Mouse (Mus musculus) forebrain, embryonic 10.5 days (tissue): Measurements from ENCODE around the gene Hlcs. TPM values are rescaled to one million over a fixed set of nuclear protein-coding genes. Genes with fewer than 3 reads are reported as not detected.
A peak's percentile ranks its signal among the peaks of the same experiment; 100 is the strongest.

Source experiments
- DNase-seq: peaks from one replicate; pipeline ENCODE4 v3.0.0-alpha.2; 2017; ENCODE audit warnings: low spot score; ENCODE audit errors: extremely low spot score
- H3K27ac ChIP-seq: fragments of 300-500 bp; sonication (generic); 2 replicates; pipeline ENCODE4 v1.5.1; 2016; ENCODE audit warnings: mild to moderate bottlenecking
- H3K27me3 ChIP-seq: fragments of 300-500 bp; sonication (generic); 2 replicates; pipeline ENCODE4 v1.6.1; 2016; ENCODE audit warnings: mild to moderate bottlenecking; ENCODE audit not compliant: poor library complexity, severe bottlenecking
- H3K36me3 ChIP-seq: fragments of 300-500 bp; sonication (generic); replicated peaks from 2 replicates; pipeline ENCODE4 v1.6.1; 2016; ENCODE audit warnings: mild to moderate bottlenecking, moderate library complexity
- H3K4me1 ChIP-seq: fragments of 300-500 bp; sonication (generic); 2 replicates; pipeline ENCODE4 v1.6.1; 2016
- H3K4me3 ChIP-seq: fragments of 300-500 bp; sonication (generic); 2 replicates; pipeline ENCODE4 v1.5.1; 2016; ENCODE audit warnings: mild to moderate bottlenecking, moderate library complexity
- H3K9me3 ChIP-seq: fragments of 300-500 bp; sonication (generic); 2 replicates; pipeline ENCODE4 v1.6.1; 2016; ENCODE audit warnings: mild to moderate bottlenecking, moderate library complexity
- WGBS: fragments of 180-500 bp; shearing (Covaris S2); methylation state at CpG from one replicate; pipeline ENCODE4 v1.1.7; 2016; 5-methylcytosine and 5-hydroxymethylcytosine counted together
- polyA plus RNA-seq: library from polyadenylated mRNA; unstranded; fragments of >200 nt; fragmentation: Nextera tagmentation; extraction: Ambion mirVana; gene quantifications from 2 replicates; pipeline ENCODE4 v1.2.1, GENCODE M21; 2016

Hlcs gene
- polyA plus RNA-seq, 1 experiment from 2014 or later = 14.4 TPM

GRCm38 (mm10) chr16:94201387-94201786, 112.0 kb downstream of the Hlcs start:
- Histone ChIP-seq H3K36me3 (no peaks in the 10 kb centered on the region), H3K4me3 (no peak overlapping the region), H3K9me3 (no peaks in the 10 kb centered on the region), H3K27ac (no peak overlapping the region), H3K4me1 (peaks cover 17% of the 10 kb centered on the region), H3K27me3 (peaks cover 73% of the 10 kb centered on the region)
- DNase-seq = no peak
- 64% methylated on average over 5 of the region's 5 CpGs for WGBS

- Histone ChIP-seq H3K4me1 (peaks cover 11% of the 10 kb centered on the region), H3K4me3 (no peak overlapping the region), H3K36me3 (no peaks in the 10 kb centered on the region), H3K9me3 (no peaks in the 10 kb centered on the region), H3K27ac (no peak overlapping the region), H3K27me3 (peaks cover 89% of the 10 kb centered on the region)
- 67% methylated on average over 5 of the region's 5 CpGs for WGBS
- DNase-seq = no peak
Observed at GRCm38 (mm10) chr16:94195913-94196312, 117.5 kb downstream of the Hlcs start.

GRCm38 (mm10) chr16:94191379-94192315, 121.7 kb downstream of the Hlcs start:
- Histone ChIP-seq H3K27me3 (peaks cover 89% of the 10 kb centered on the region), H3K9me3 (no peaks in the 10 kb centered on the region), H3K36me3 (no peaks in the 10 kb centered on the region), H3K27ac (no peak overlapping the region), H3K4me1 (peaks cover 5% of the 10 kb centered on the region), H3K4me3 (no peak overlapping the region)
- WGBS = 90% methylated on average over 25 of the region's 25 CpGs
- DNase-seq = no peak

GRCm38 (mm10) chr16:94190256-94190655, 123.1 kb downstream of the Hlcs start:
- Histone ChIP-seq H3K9me3 (no peaks in the 10 kb centered on the region), H3K27ac (no peak overlapping the region), H3K36me3 (no peaks in the 10 kb centered on the region), H3K4me3 (no peak overlapping the region), H3K4me1 (peaks cover 5% of the 10 kb centered on the region; the same call in 1 of the 2 replicates), H3K27me3 (peaks cover 95% of the 10 kb centered on the region)
- no peak for DNase-seq
- WGBS = 90% methylated on average over 5 of the region's 5 CpGs

- Histone ChIP-seq H3K36me3 (no peaks in the 10 kb centered on the region), H3K4me1 (0 out of 2 replicates have a peak, but pooled peaks cover 4% of the 10 kb centered on the region), H3K9me3 (no peaks in the 10 kb centered on the region), H3K27me3 (peaks cover 99% of the 10 kb centered on the region), H3K4me3 (no peak overlapping the region), H3K27ac (no peak overlapping the region)
- no peak for DNase-seq
- WGBS = 86% methylated on average over 12 of the region's 12 CpGs
Observed at GRCm38 (mm10) chr16:94186526-94186925, 126.8 kb downstream of the Hlcs start.

- Histone ChIP-seq H3K27ac (no peak overlapping the region), H3K36me3 (no peaks in the 10 kb centered on the region), H3K27me3 (peaks cover 99% of the 10 kb centered on the region), H3K4me1 (peaks cover 15% of the 10 kb centered on the region), H3K9me3 (no peaks in the 10 kb centered on the region), H3K4me3 (no peak overlapping the region)
- WGBS = 84% methylated on average over 16 of the region's 16 CpGs
- no peak for DNase-seq
Observed at GRCm38 (mm10) chr16:94185430-94185829, 127.9 kb downstream of the Hlcs start.

GRCm38 (mm10) chr16:94180122-94180870, 133.1 kb downstream of the Hlcs start:
- H3K36me3 ChIP-seq = no peaks in the 10 kb centered on the region
- peaks cover 100% of the 10 kb centered on the region for H3K27me3 ChIP-seq
- 22% methylated on average over 12 of the region's 12 CpGs for WGBS
- peak overlapping the region; percentile 32 for H3K4me3 ChIP-seq
- no peaks in the 10 kb centered on the region for H3K9me3 ChIP-seq
- peak; percentile 44 for DNase-seq
- H3K4me1 ChIP-seq = peaks cover 52% of the 10 kb centered on the region
- H3K27ac ChIP-seq = peak overlapping the region; percentile 70

- Histone ChIP-seq H3K27ac (peak overlapping the region; percentile 70), H3K36me3 (no peaks in the 10 kb centered on the region), H3K4me1 (peaks cover 52% of the 10 kb centered on the region), H3K9me3 (no peaks in the 10 kb centered on the region), H3K27me3 (peaks cover 100% of the 10 kb centered on the region), H3K4me3 (peak overlapping the region; percentile 32)
- 2% methylated on average over 25 of the region's 25 CpGs for whole genome bisulfite sequencing
- peak; percentile 83 for DNase-seq
Observed at GRCm38 (mm10) chr16:94179341-94180121, 133.8 kb downstream of the Hlcs start.

- peak overlapping the region; percentile 32; the same call in 1 of the 2 replicates for H3K4me3 ChIP-seq
- H3K4me1 ChIP-seq = peaks cover 56% of the 10 kb centered on the region
- peak overlapping the region; percentile 56 for H3K27ac ChIP-seq
- peak; percentile 39 for DNase-seq
- no peaks in the 10 kb centered on the region for H3K9me3 ChIP-seq
- H3K27me3 ChIP-seq = peaks cover 100% of the 10 kb centered on the region
- WGBS = 16% methylated on average over 16 of the region's 16 CpGs
- H3K36me3 ChIP-seq = no peaks in the 10 kb centered on the region
Observed at GRCm38 (mm10) chr16:94178441-94179220, 134.7 kb downstream of the Hlcs start.

- H3K9me3 ChIP-seq = no peaks in the 10 kb centered on the region
- WGBS = 92% methylated on average over 21 of the region's 21 CpGs
- H3K36me3 ChIP-seq = no peaks in the 10 kb centered on the region
- H3K27ac ChIP-seq = no peak overlapping the region
- DNase-seq = no peak
- H3K4me3 ChIP-seq = no peak overlapping the region
- H3K27me3 ChIP-seq = peaks cover 100% of the 10 kb centered on the region
- H3K4me1 ChIP-seq = peaks cover 54% of the 10 kb centered on the region
Observed at GRCm38 (mm10) chr16:94176997-94177857, 136.1 kb downstream of the Hlcs start.

GRCm38 (mm10) chr16:94175366-94175986, 137.9 kb downstream of the Hlcs start:
- WGBS = 88% methylated on average over 7 of the region's 7 CpGs
- peaks cover 50% of the 10 kb centered on the region for H3K4me1 ChIP-seq
- H3K27ac ChIP-seq = no peak overlapping the region
- H3K4me3 ChIP-seq = no peak overlapping the region
- H3K36me3 ChIP-seq = no peaks in the 10 kb centered on the region
- no peaks in the 10 kb centered on the region for H3K9me3 ChIP-seq
- peaks cover 100% of the 10 kb centered on the region for H3K27me3 ChIP-seq
- DNase-seq = no peak
